Mouse (Mus musculus): ENCODE data around the gene Fabp3. TPM values are rescaled to one million over a fixed set of nuclear protein-coding genes. Genes with fewer than 3 reads are reported as not detected.

Gene Fabp3
- polyA plus RNA-seq, 1 experiment from 2014 or later: 74.2 TPM

- H3K9ac ChIP-seq (ENCODE audit: low read length): no peak overlapping the region
- H3K36me3 ChIP-seq (ENCODE audit: control insufficient read depth, insufficient read depth, low read length): no peaks in the 10 kb centered on the region
- no peak overlapping the region for H3K4me2 ChIP-seq (replicated peaks; ENCODE audit: low read depth)
- ATAC-seq (ENCODE audit: low FRiP score, low TSS enrichment) (no peak), DNase-seq (ENCODE audit: low spot score) (no peak)
- no peaks in the 10 kb centered on the region for H3K4me1 ChIP-seq (replicated peaks; ENCODE audit: control insufficient read depth, insufficient read depth)
- 63% methylated on average over 5 of the region's 5 CpGs for WGBS
- H3K27me3 ChIP-seq (ENCODE audit: control insufficient read depth, insufficient read depth, low read length): no peaks in the 10 kb centered on the region
- TF ChIP-seq CTCF (IDR thresholded peaks at IDR 0.05; ENCODE audit: low read depth) (no peak), EP300 (optimal IDR thresholded peaks at IDR 0.05) (no peak)
- no peaks in the 10 kb centered on the region for H3K9me3 ChIP-seq (ENCODE audit: control insufficient read depth, low read length)
- H3K4me3 ChIP-seq (ENCODE audit: low read depth, low read length): no peak overlapping the region
- no peak overlapping the region for H3K27ac ChIP-seq (replicated peaks)
These were observed 25.5 kb upstream of the Fabp3 start for GRCm38 (mm10) chr4:130282856-130283255.

GRCm38 (mm10) chr4:130283826-130284225 lies 24.6 kb upstream of the Fabp3 start:
- DNase-seq (ENCODE audit: low spot score): no peak

GRCm38 (mm10) chr4:130286531-130286930 lies 21.9 kb upstream of the Fabp3 start:
- 46% methylated on average over 3 of the region's 3 CpGs for WGBS
- Histone ChIP-seq H3K9me3 (ENCODE audit: control insufficient read depth, low read length) (no peaks in the 10 kb centered on the region), H3K27ac (replicated peaks) (no peak overlapping the region), H3K4me3 (ENCODE audit: low read depth, low read length) (no peak overlapping the region), H3K27me3 (ENCODE audit: control insufficient read depth, insufficient read depth, low read length) (no peaks in the 10 kb centered on the region), H3K36me3 (ENCODE audit: control insufficient read depth, insufficient read depth, low read length) (no peaks in the 10 kb centered on the region), H3K4me2 (replicated peaks; ENCODE audit: low read depth) (no peak overlapping the region), H3K4me1 (replicated peaks; ENCODE audit: control insufficient read depth, insufficient read depth) (no peaks in the 10 kb centered on the region), H3K9ac (ENCODE audit: low read length) (no peak overlapping the region)
- TF ChIP-seq CTCF (IDR thresholded peaks at IDR 0.05; ENCODE audit: low read depth) (no peak), EP300 (optimal IDR thresholded peaks at IDR 0.05) (no peak)
- DNase-seq (ENCODE audit: low spot score): no peak
- ATAC-seq (ENCODE audit: low FRiP score, low TSS enrichment): no peak

More at GRCm38 (mm10) chr4:130283826-130284225, 24.6 kb upstream of the Fabp3 start:
- no peaks in the 10 kb centered on the region for H3K36me3 ChIP-seq (ENCODE audit: control insufficient read depth, insufficient read depth, low read length)
- H3K9ac ChIP-seq (ENCODE audit: low read length): no peak overlapping the region
- H3K4me3 ChIP-seq (ENCODE audit: low read depth, low read length): no peak overlapping the region
- no peaks in the 10 kb centered on the region for H3K27me3 ChIP-seq (ENCODE audit: control insufficient read depth, insufficient read depth, low read length)
- no peak for ATAC-seq (ENCODE audit: low FRiP score, low TSS enrichment)
- no peaks in the 10 kb centered on the region for H3K4me1 ChIP-seq (replicated peaks; ENCODE audit: control insufficient read depth, insufficient read depth)
- H3K27ac ChIP-seq (replicated peaks): no peak overlapping the region
- H3K9me3 ChIP-seq (ENCODE audit: control insufficient read depth, low read length): no peaks in the 10 kb centered on the region
- no peak overlapping the region for H3K4me2 ChIP-seq (replicated peaks; ENCODE audit: low read depth)
- WGBS: 79% methylated on average over 9 of the region's 9 CpGs
- TF ChIP-seq CTCF (IDR thresholded peaks at IDR 0.05; ENCODE audit: low read depth) (no peak), EP300 (optimal IDR thresholded peaks at IDR 0.05) (no peak)

- ATAC-seq (ENCODE audit: low FRiP score, low TSS enrichment) (no peak), DNase-seq (ENCODE audit: low spot score) (no peak)
- H3K36me3 ChIP-seq (ENCODE audit: control insufficient read depth, insufficient read depth, low read length): no peaks in the 10 kb centered on the region
- no peak overlapping the region for H3K27ac ChIP-seq (replicated peaks)
- no peak overlapping the region for H3K9ac ChIP-seq (ENCODE audit: low read length)
- 61% methylated on average over 3 of the region's 3 CpGs for WGBS
- no peak overlapping the region for H3K4me2 ChIP-seq (replicated peaks; ENCODE audit: low read depth)
- no peaks in the 10 kb centered on the region for H3K4me1 ChIP-seq (replicated peaks; ENCODE audit: control insufficient read depth, insufficient read depth)
- H3K4me3 ChIP-seq (ENCODE audit: low read depth, low read length): no peak overlapping the region
- H3K27me3 ChIP-seq (ENCODE audit: control insufficient read depth, insufficient read depth, low read length): no peaks in the 10 kb centered on the region
- no peaks in the 10 kb centered on the region for H3K9me3 ChIP-seq (ENCODE audit: control insufficient read depth, low read length)
- TF ChIP-seq EP300 (optimal IDR thresholded peaks at IDR 0.05): no peak
- no peak for TF ChIP-seq CTCF (IDR thresholded peaks at IDR 0.05; ENCODE audit: low read depth)
These were observed 18.6 kb upstream of the Fabp3 start for GRCm38 (mm10) chr4:130289824-130290223.

- Histone ChIP-seq H3K4me2 (replicated peaks; ENCODE audit: low read depth) (no peak overlapping the region), H3K9ac (ENCODE audit: low read length) (no peak overlapping the region), H3K9me3 (ENCODE audit: control insufficient read depth, low read length) (no peaks in the 10 kb centered on the region), H3K4me1 (replicated peaks; ENCODE audit: control insufficient read depth, insufficient read depth) (no peaks in the 10 kb centered on the region), H3K27ac (replicated peaks) (no peak overlapping the region), H3K36me3 (ENCODE audit: control insufficient read depth, insufficient read depth, low read length) (no peaks in the 10 kb centered on the region), H3K4me3 (ENCODE audit: low read depth, low read length) (no peak overlapping the region), H3K27me3 (ENCODE audit: control insufficient read depth, insufficient read depth, low read length) (no peaks in the 10 kb centered on the region)
- DNase-seq (ENCODE audit: low spot score) (peak; percentile 91), ATAC-seq (ENCODE audit: low FRiP score, low TSS enrichment) (peak; percentile 61)
- 2% methylated on average over 4 of the region's 4 CpGs for WGBS
- TF ChIP-seq CTCF (IDR thresholded peaks at IDR 0.05; ENCODE audit: low read depth): peak; percentile 97
- no peak for TF ChIP-seq EP300 (optimal IDR thresholded peaks at IDR 0.05)
These were observed 16.1 kb upstream of the Fabp3 start for GRCm38 (mm10) chr4:130292271-130292670.

GRCm38 (mm10) chr4:130294513-130294912 lies 13.9 kb upstream of the Fabp3 start:
- DNase-seq (ENCODE audit: low spot score) (no peak), ATAC-seq (ENCODE audit: low FRiP score, low TSS enrichment) (no peak)
- TF ChIP-seq CTCF (IDR thresholded peaks at IDR 0.05; ENCODE audit: low read depth) (no peak), EP300 (optimal IDR thresholded peaks at IDR 0.05) (no peak)
- no peaks in the 10 kb centered on the region for H3K27me3 ChIP-seq (ENCODE audit: control insufficient read depth, insufficient read depth, low read length)
- no peaks in the 10 kb centered on the region for H3K36me3 ChIP-seq (ENCODE audit: control insufficient read depth, insufficient read depth, low read length)
- H3K9me3 ChIP-seq (ENCODE audit: control insufficient read depth, low read length): no peaks in the 10 kb centered on the region
- H3K27ac ChIP-seq (replicated peaks): no peak overlapping the region
- H3K4me3 ChIP-seq (ENCODE audit: low read depth, low read length): no peak overlapping the region
- no peaks in the 10 kb centered on the region for H3K4me1 ChIP-seq (replicated peaks; ENCODE audit: control insufficient read depth, insufficient read depth)
- no peak overlapping the region for H3K9ac ChIP-seq (ENCODE audit: low read length)
- H3K4me2 ChIP-seq (replicated peaks; ENCODE audit: low read depth): no peak overlapping the region
- WGBS: 81% methylated on average over 8 of the region's 8 CpGs

Measured in stomach, postnatal 0 days (tissue).